Mouse (Mus musculus) heart, adult 2 months (tissue): ENCODE measurements around the gene Bmper. TPM values are rescaled to one million over a fixed set of nuclear protein-coding genes. Genes with fewer than 3 reads are reported as not detected.

Source experiments
- DNase-seq, 2 experiments: peaks; one replicate each; pipeline ENCODE4 v3.0.0; 2021
- H3K27ac ChIP-seq: fragments of 200-600 bp; 2 replicates; pipeline ENCODE4 v1.8.1; 2022
- H3K27me3 ChIP-seq: fragments of 200-500 bp; 2 replicates; pipeline ENCODE4 v1.6.1; 2012; ENCODE audit warnings: mild to moderate bottlenecking, low read length, inconsistent platforms, mixed read lengths; ENCODE audit not compliant: control insufficient read depth, insufficient read depth
- H3K36me3 ChIP-seq: fragments of 200-500 bp; 2 replicates; pipeline ENCODE4 v1.6.1; 2012; ENCODE audit warnings: low read length, inconsistent platforms; ENCODE audit not compliant: control insufficient read depth, insufficient read depth
- H3K4me1 ChIP-seq: fragments of 200-500 bp; 2 replicates; pipeline ENCODE4 v1.6.1; 2011; ENCODE audit warnings: low read length; ENCODE audit not compliant: control insufficient read depth, insufficient read depth
- H3K4me3 ChIP-seq: fragments of 200-600 bp; 2 replicates; pipeline ENCODE4 v1.8.1; 2022
- H3K79me2 ChIP-seq: fragments of 200-500 bp; replicated peaks from 2 replicates; pipeline ENCODE4 v1.6.1; 2012; ENCODE audit warnings: mild to moderate bottlenecking, inconsistent platforms, low read length, moderate library complexity, mixed read lengths; ENCODE audit not compliant: control insufficient read depth, insufficient read depth
- H3K9ac ChIP-seq: fragments of 200-500 bp; 2 replicates; pipeline ENCODE4 v1.6.1; 2012; ENCODE audit warnings: low read depth, mild to moderate bottlenecking, control low read depth, inconsistent platforms, low read length, mixed read lengths
- CTCF ChIP-seq: fragments of 200-600 bp; IDR thresholded peaks from 2 replicates; pipeline ENCODE4 v1.8.1; 2022; ENCODE audit warnings: antibody characterized with exemption, mild to moderate bottlenecking, moderate library complexity
- EP300 ChIP-seq: fragments of 200-500 bp; IDR thresholded peaks from 2 replicates; pipeline ENCODE4 v1.6.1; 2011; ENCODE audit warnings: low read depth, low read length, control low read depth; ENCODE audit not compliant: insufficient read depth
- POLR2A ChIP-seq: fragments of 200-500 bp; IDR thresholded peaks from 2 replicates; pipeline ENCODE4 v1.6.1; 2011; ENCODE audit warnings: mild to moderate bottlenecking, low read depth, low read length, control low read depth; ENCODE audit not compliant: insufficient read depth
- WGBS: fragments of 180-500 bp; shearing (Covaris S2); methylation state at CpG from one replicate; pipeline ENCODE4 v1.1.7; 2018; 5-methylcytosine and 5-hydroxymethylcytosine counted together
- intact Hi-C: fragments of 180-260 bp; cut with DNase I; formaldehyde crosslinking; loops from one replicate; pipeline ENCODE4 v1.15.1; 2025
- polyA plus RNA-seq: library from polyadenylated mRNA; depleted of rRNA; stranded (reverse); fragments of >200 nt; gene quantifications from 2 replicates; pipeline ENCODE4 v1.2.3, GENCODE M21; 2012
- total RNA-seq, 2 experiments: library from RNA; stranded (reverse); gene quantifications; 2 replicates each; pipeline ENCODE4 v1.2.3; 2021

Bmper gene
- total and polyA plus RNA-seq, 3 experiments: 1.9 to 4.3 (median 2.6) TPM

GRCm38 (mm10) chr9:23262851-23263250 is 40.0 kb downstream of the Bmper start:
- Histone ChIP-seq H3K27ac (no peak overlapping the region), H3K9ac (no peak overlapping the region), H3K79me2 (no peaks in the 10 kb centered on the region), H3K27me3 (no peaks in the 10 kb centered on the region), H3K4me3 (no peak overlapping the region), H3K36me3 (no peaks in the 10 kb centered on the region), H3K4me1 (no peaks in the 10 kb centered on the region)
- DNase-seq: no peak
- WGBS: 71% methylated on average over 7 of the region's 7 CpGs
- intact Hi-C loops: no loop called here
- TF ChIP-seq POLR2A (no peak), CTCF (no peak), EP300 (no peak)

- Histone ChIP-seq H3K27ac (no peak overlapping the region), H3K9ac (no peak overlapping the region), H3K4me1 (no peaks in the 10 kb centered on the region), H3K79me2 (no peaks in the 10 kb centered on the region), H3K36me3 (no peaks in the 10 kb centered on the region), H3K27me3 (no peaks in the 10 kb centered on the region), H3K4me3 (no peak overlapping the region)
- TF ChIP-seq EP300: no peak
- no peak for TF ChIP-seq CTCF
- TF ChIP-seq POLR2A: no peak
- 77% methylated on average over 4 of the region's 4 CpGs for WGBS
- intact Hi-C loops: no loop called here
- DNase-seq: no peak
Observed at GRCm38 (mm10) chr9:23264471-23264870, 41.6 kb downstream of the Bmper start.

DNA sequence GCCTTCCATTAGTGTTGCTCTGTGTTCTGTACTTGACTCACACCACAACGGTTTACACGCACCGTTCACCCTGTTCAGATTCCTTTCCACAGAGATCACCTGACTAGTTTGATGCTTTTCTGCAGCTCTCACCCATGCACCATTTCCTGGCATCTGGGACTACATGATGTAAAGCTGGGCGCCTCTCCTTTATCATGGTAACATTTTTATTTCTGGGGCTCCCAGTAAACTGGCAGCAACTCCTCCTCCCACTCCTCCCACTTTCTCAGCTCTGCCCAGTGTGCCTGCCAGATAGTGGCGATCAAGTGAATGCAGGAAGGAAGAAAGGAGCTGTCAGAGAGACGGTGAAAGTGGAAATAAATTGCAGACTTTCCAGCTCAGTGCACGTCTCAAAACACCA is 45.7 kb downstream of the Bmper start:
- Histone ChIP-seq H3K4me1 (no peaks in the 10 kb centered on the region), H3K27me3 (no peaks in the 10 kb centered on the region), H3K4me3 (no peak overlapping the region), H3K27ac (no peak overlapping the region), H3K36me3 (no peaks in the 10 kb centered on the region), H3K79me2 (no peaks in the 10 kb centered on the region), H3K9ac (no peak overlapping the region)
- DNase-seq: no peak
- intact Hi-C loops: no loop called here
- WGBS: 25% methylated on average over 7 of the region's 7 CpGs
- TF ChIP-seq EP300 (no peak), POLR2A (no peak), CTCF (no peak)

- intact Hi-C loops: no loop called here
- Histone ChIP-seq H3K79me2 (no peaks in the 10 kb centered on the region), H3K9ac (no peak overlapping the region), H3K27ac (no peak overlapping the region), H3K4me1 (no peaks in the 10 kb centered on the region), H3K27me3 (no peaks in the 10 kb centered on the region), H3K36me3 (no peaks in the 10 kb centered on the region), H3K4me3 (no peak overlapping the region)
- TF ChIP-seq EP300 (no peak), CTCF (no peak), POLR2A (no peak)
- 51% methylated on average over 2 of the region's 2 CpGs for WGBS
- DNase-seq: no peak
Observed at GRCm38 (mm10) chr9:23269087-23269486, 46.2 kb downstream of the Bmper start.

- TF ChIP-seq CTCF (no peak), POLR2A (no peak), EP300 (no peak)
- Histone ChIP-seq H3K79me2 (no peaks in the 10 kb centered on the region), H3K27me3 (no peaks in the 10 kb centered on the region; the same call in 1 of the 2 replicates), H3K9ac (no peak overlapping the region), H3K36me3 (no peaks in the 10 kb centered on the region), H3K4me1 (no peaks in the 10 kb centered on the region), H3K4me3 (no peak overlapping the region), H3K27ac (no peak overlapping the region)
- 86% methylated on average over 4 of the region's 4 CpGs for WGBS
- intact Hi-C loops: no loop called here
- no peak for DNase-seq
Observed at GRCm38 (mm10) chr9:23276244-23276643, 53.4 kb downstream of the Bmper start.

DNA sequence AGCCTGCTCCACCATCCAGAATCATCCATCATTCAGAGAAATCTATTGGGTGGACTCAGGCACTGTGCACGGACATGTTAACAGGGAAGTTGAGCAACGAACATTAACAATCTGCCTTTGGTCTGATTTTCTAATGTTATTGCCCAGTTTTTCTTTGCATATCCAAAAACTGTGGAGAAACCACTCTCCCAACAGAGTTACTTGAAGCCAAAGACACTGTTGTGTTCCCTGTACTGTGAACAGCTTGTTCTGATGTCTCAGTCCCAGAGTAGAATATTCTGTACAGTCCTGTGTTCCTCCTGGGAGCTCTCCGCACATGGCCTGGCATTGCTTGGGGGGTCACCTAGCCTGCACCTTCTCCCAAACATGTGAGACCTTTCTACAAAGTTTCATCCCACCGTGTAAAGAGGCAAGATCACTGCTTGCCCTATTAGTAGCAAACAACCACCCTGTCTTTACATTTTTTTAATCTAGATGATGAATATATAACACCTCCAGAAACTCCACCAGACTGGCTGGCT is 62.1 kb downstream of the Bmper start:
- intact Hi-C loops: no loop called here
- Histone ChIP-seq H3K27ac (no peak overlapping the region), H3K4me3 (no peak overlapping the region), H3K4me1 (no peaks in the 10 kb centered on the region), H3K9ac (no peak overlapping the region), H3K79me2 (no peaks in the 10 kb centered on the region), H3K36me3 (no peaks in the 10 kb centered on the region), H3K27me3 (no peaks in the 10 kb centered on the region)
- 70% methylated on average over 4 of the region's 4 CpGs for WGBS
- no peak for DNase-seq
- TF ChIP-seq POLR2A (no peak), CTCF (no peak), EP300 (no peak)
